18 mouse cellular contexts compared by ENCODE assay signal in genomic region chr1:192849616-192850015, GRCm38 (mm10). TPM values are rescaled to one million over a fixed set of nuclear protein-coding genes. Genes with fewer than 3 reads are reported as not detected.
DNase-seq lines count a peak whose midpoint lies in the region; ATAC-seq and TF ChIP-seq lines count a peak whose summit lies in the region.
"Had no signal": no experiment of that assay in that cellular context is flagged by ENCODE, and none has a peak within 500 bp of the region (broad histone marks: within the 10 kb centered on the region; RNA-seq: fewer than 3 reads in every experiment).

No protein-coding gene starts in this region.

- TF ChIP-seq EP300 in CH12.LX (IDR thresholded peaks at IDR 0.05; ENCODE audit: low read length) = no peak

- WGBS in kidney, embryonic 16.5 days = 40% methylated on average over 5 of the region's 5 CpGs
- WGBS in kidney, adult 2 months = 71% methylated on average over 5 of the region's 5 CpGs
- 34% methylated on average over 5 of the region's 5 CpGs for WGBS in lung, embryonic 16.5 days
- 88% methylated on average over 5 of the region's 5 CpGs for WGBS in forebrain, embryonic 10.5 days

- no peak overlapping the region for H3K27ac ChIP-seq in kidney, embryonic 16.5 days (ENCODE audit: low read length)
- H3K27ac ChIP-seq in kidney, adult 2 months (ENCODE audit: insufficient read depth, low read depth, low read length) = no peak overlapping the region
- H3K27ac ChIP-seq in lung, embryonic 16.5 days (ENCODE audit: low read length) = no peak overlapping the region
- H3K27ac ChIP-seq in CH12.LX (ENCODE audit: insufficient read depth, low read depth) = no peak overlapping the region
- H3K27ac ChIP-seq in forebrain, embryonic 10.5 days = no peak overlapping the region
- H3K27ac ChIP-seq: forebrain, embryonic 13.5 days; hindbrain, embryonic 10.5 days; hindbrain, embryonic 14.5 days had no signal

- no peak for TF ChIP-seq POLR2A in kidney, adult 2 months (IDR thresholded peaks at IDR 0.05; ENCODE audit: low read depth, low read length)
- TF ChIP-seq POLR2A in CH12.LX (IDR thresholded peaks at IDR 0.05; ENCODE audit: low read depth, low read length) = no peak
- no peak for TF ChIP-seq POLR2A in myocyte (IDR thresholded peaks at IDR 0.05; ENCODE audit: insufficient read length, low read depth)

- H3K9me3 ChIP-seq in kidney, embryonic 16.5 days (ENCODE audit: low read length) = no peaks in the 10 kb centered on the region
- H3K9me3 ChIP-seq in lung, embryonic 16.5 days (ENCODE audit: control insufficient read depth, low read length) = no peaks in the 10 kb centered on the region
- no peaks in the 10 kb centered on the region for H3K9me3 ChIP-seq in CH12.LX (replicated peaks; ENCODE audit: low read length)
- no peaks in the 10 kb centered on the region for H3K9me3 ChIP-seq in forebrain, embryonic 10.5 days
- H3K9me3 ChIP-seq: forebrain, embryonic 13.5 days; heart, embryonic 12.5 days had no signal

- no peak overlapping the region for H3K4me3 ChIP-seq in kidney, embryonic 16.5 days (ENCODE audit: low read length)
- H3K4me3 ChIP-seq in kidney, adult 2 months (ENCODE audit: insufficient read depth, low read depth, low read length) = no peak overlapping the region
- no peak overlapping the region for H3K4me3 ChIP-seq in lung, embryonic 16.5 days (ENCODE audit: low read length)
- no peak overlapping the region for H3K4me3 ChIP-seq in CH12.LX (replicated peaks in 1 of 3; ENCODE audit: low read depth in 2 of 3, low read length in 2 of 3, poor library complexity in 1 of 3)
- no peak overlapping the region for H3K4me3 ChIP-seq in myocyte
- no peak overlapping the region for H3K4me3 ChIP-seq in forebrain, embryonic 10.5 days
- H3K4me3 ChIP-seq: forebrain, embryonic 13.5 days; heart, embryonic 12.5 days; hindbrain, embryonic 10.5 days had no signal

- H3ac ChIP-seq in myocyte (ENCODE audit: control insufficient read depth, insufficient read length) = no peak overlapping the region

- no peaks in the 10 kb centered on the region for H3K79me2 ChIP-seq in CH12.LX (replicated peaks; ENCODE audit: control insufficient read depth, extremely low read depth, insufficient read depth, poor library complexity, severe bottlenecking)
- peaks cover 69% of the 10 kb centered on the region for H3K79me2 ChIP-seq in myocyte (ENCODE audit: control insufficient read depth, insufficient read depth)

- no peak for TF ChIP-seq CTCF in kidney, adult 2 months (conservative IDR thresholded peaks at IDR 0.05; ENCODE audit: insufficient read depth, insufficient read length, low read depth, low read length)
- TF ChIP-seq CTCF in CH12.LX (conservative IDR thresholded peaks at IDR 0.05 in 1 of 2, IDR thresholded peaks at IDR 0.05 in 1 of 2; ENCODE audit: low read depth in 2 of 2, low read length in 2 of 2) = no peak

- H3K9ac ChIP-seq in kidney, embryonic 16.5 days (replicated peaks; ENCODE audit: low read length) = no peak overlapping the region
- no peak overlapping the region for H3K9ac ChIP-seq in lung, embryonic 16.5 days (ENCODE audit: low read length)
- H3K9ac ChIP-seq in CH12.LX (ENCODE audit: insufficient read depth, low read depth) = no peak overlapping the region
- H3K9ac ChIP-seq: forebrain, embryonic 13.5 days; forebrain, postnatal 0 days; heart, embryonic 12.5 days; hindbrain, embryonic 14.5 days had no signal

- no peak for DNase-seq in kidney, adult 2 months
- DNase-seq in lung, postnatal 14 days = no peak
- DNase-seq in CH12.LX (ENCODE audit: extremely low read depth) = peak; percentile 7
- no peak for DNase-seq in forebrain, embryonic 10.5 days (ENCODE audit: extremely low spot score, low spot score)
- DNase-seq: adrenal gland, postnatal 14 days; cerebellum, adult 2 months; cerebellum, postnatal 10 days; forebrain, postnatal 0 days; gastrocnemius, postnatal 14 days had no signal

- dilution Hi-C loops in CH12.LX (cut with MboI; ENCODE audit: extremely low pct_ligation_motif_present, extremely low pct_unique_long_range_greater_than_20kb, low sequenced_read_pairs) = no loop called here

- in situ Hi-C loops in CH12.LX (cut with MboI; ENCODE audit: low pct_ligation_motif_present, low pct_unique_long_range_greater_than_20kb, low sequenced_read_pairs) = no loop called here

- peaks cover 36% of the 10 kb centered on the region for H3K36me3 ChIP-seq in kidney, embryonic 16.5 days (ENCODE audit: insufficient read depth, low read length)
- no peaks in the 10 kb centered on the region for H3K36me3 ChIP-seq in kidney, adult 2 months (ENCODE audit: control insufficient read depth, insufficient read depth, low read length)
- peaks cover 21% of the 10 kb centered on the region for H3K36me3 ChIP-seq in lung, embryonic 16.5 days (ENCODE audit: control insufficient read depth, insufficient read depth, low read length)
- H3K36me3 ChIP-seq in CH12.LX (replicated peaks in 1 of 2; ENCODE audit: control insufficient read depth in 1 of 2, insufficient read depth in 1 of 2, low read length in 1 of 2) (no peaks in the 10 kb centered on the region), myocyte (ENCODE audit: control insufficient read depth, insufficient read depth) (peaks cover 39% of the 10 kb centered on the region)
- H3K36me3 ChIP-seq in forebrain, embryonic 10.5 days (replicated peaks) = peaks cover 47% of the 10 kb centered on the region

- H3K27me3 ChIP-seq in kidney, embryonic 16.5 days (ENCODE audit: insufficient read depth, low read length) = peaks cover 9% of the 10 kb centered on the region; the same call in 1 of the 2 replicates
- H3K27me3 ChIP-seq in kidney, adult 2 months (replicated peaks; ENCODE audit: control insufficient read depth, insufficient read depth, low read length) = no peaks in the 10 kb centered on the region
- no peaks in the 10 kb centered on the region for H3K27me3 ChIP-seq in lung, embryonic 16.5 days (ENCODE audit: control insufficient read depth, insufficient read depth, low read depth, low read length)
- H3K27me3 ChIP-seq in CH12.LX (replicated peaks) (peaks cover 12% of the 10 kb centered on the region), myocyte (ENCODE audit: control insufficient read depth, insufficient read depth, insufficient read length) (no peaks in the 10 kb centered on the region)
- peaks cover 77% of the 10 kb centered on the region for H3K27me3 ChIP-seq in forebrain, embryonic 10.5 days (ENCODE audit: poor library complexity, severe bottlenecking)

- H3K4me2 ChIP-seq in kidney, embryonic 16.5 days (replicated peaks; ENCODE audit: low read depth, low read length) = no peak overlapping the region
- no peak overlapping the region for H3K4me2 ChIP-seq in lung, embryonic 16.5 days (ENCODE audit: low read depth, low read length)
- H3K4me2 ChIP-seq in CH12.LX (ENCODE audit: insufficient read depth, low read depth, poor library complexity, severe bottlenecking) (no peak overlapping the region), myocyte (ENCODE audit: low read depth) (peak overlapping the region; percentile 83)
- H3K4me2 ChIP-seq: forebrain, embryonic 13.5 days; heart, embryonic 12.5 days; hindbrain, embryonic 14.5 days had no signal

- no peak for TF ChIP-seq RAD21 in CH12.LX (IDR thresholded peaks at IDR 0.05; ENCODE audit: low read depth, low read length)

- H3K4me1 ChIP-seq in kidney, embryonic 16.5 days (ENCODE audit: insufficient read depth, low read length) = peaks cover 40% of the 10 kb centered on the region
- H3K4me1 ChIP-seq in kidney, adult 2 months (ENCODE audit: control insufficient read depth, insufficient read depth, low read length) = peaks cover 3% of the 10 kb centered on the region
- peaks cover 40% of the 10 kb centered on the region for H3K4me1 ChIP-seq in lung, embryonic 16.5 days (replicated peaks; ENCODE audit: control insufficient read depth, insufficient read depth, low read length)
- H3K4me1 ChIP-seq in CH12.LX (ENCODE audit: control insufficient read depth in 1 of 2, insufficient read depth in 2 of 2) = peaks cover 0 to 33% of the 10 kb centered on the region in 2 experiments; a peak in 2 of 4 replicates
- H3K4me1 ChIP-seq in forebrain, embryonic 10.5 days = peaks cover 54% of the 10 kb centered on the region

- ATAC-seq in kidney, embryonic 16.5 days (ENCODE audit: low FRiP score, low TSS enrichment) = 0 out of 2 replicates have a peak, but pooled peaks have one; percentile 3
- peak; percentile 48 for ATAC-seq in lung, embryonic 16.5 days (ENCODE audit: low read depth)
- ATAC-seq: CD4-positive, CD25-positive, alpha-beta regulatory T cell, adult 4 months; forebrain, embryonic 13.5 days; forebrain, postnatal 0 days had no signal

TF ChIP-seq in CH12.LX, 34 proteins besides CTCF, POLR2A, EP300 and RAD21:
- TF ChIP-seq MEF2A (IDR thresholded peaks at IDR 0.05; ENCODE audit: borderline replicate concordance, low read depth, low read length) = no peak

TF ChIP-seq in myocyte, 11 proteins besides CTCF, POLR2A, EP300 and RAD21:
- TF ChIP-seq TCF12 (IDR thresholded peaks at IDR 0.05; ENCODE audit: insufficient read depth, poor library complexity, severe bottlenecking) = peak; percentile 77
- TF ChIP-seq TCF3 (IDR thresholded peaks at IDR 0.05; ENCODE audit: insufficient read length, low read depth) = no peak
- peak; percentile 53 to 88 (median 79) for TF ChIP-seq MYOD1 (IDR thresholded peaks at IDR 0.05; ENCODE audit: control insufficient read depth in 1 of 3, insufficient read length in 2 of 3, low read depth in 2 of 3)
- peak; percentile 61 for TF ChIP-seq USF1 (IDR thresholded peaks at IDR 0.05; ENCODE audit: low read depth)
- TF ChIP-seq MAX (IDR thresholded peaks at IDR 0.05; ENCODE audit: low read depth) = peak; percentile 1
- peak in 1 of 3 experiments; percentile 63 for TF ChIP-seq MYOG (IDR thresholded peaks at IDR 0.05; ENCODE audit: control insufficient read depth in 1 of 3, insufficient read depth in 1 of 3, insufficient read length in 2 of 3, low read depth in 2 of 3)
- no peak for TF ChIP-seq POLR2AphosphoS2 (IDR thresholded peaks at IDR 0.05; ENCODE audit: insufficient read length, low read depth)
TF ChIP-seq in myocyte: peak in this region for 5.

RNA-seq across cellular contexts. Expression of gene Sertad4, which starts 5.9 kb away (rescaled TPM):
- polyA plus RNA-seq in kidney, embryonic 16.5 days (2015; fragmentation: Nextera tagmentation; extraction: Ambion mirVana) = 10.0 and 20.0 TPM in 2 replicates
- 1.6 and 2.6 TPM in 2 replicates for polyA plus RNA-seq in kidney, adult 2 months (2012; rRNA removed)
- polyA plus RNA-seq in lung, embryonic 16.5 days (2015; fragmentation: Nextera tagmentation; extraction: Ambion mirVana) = 6.1 and 9.4 TPM in 2 replicates
- not detected in 2 replicates for total RNA-seq in CH12.LX (2012; rRNA removed)
- 0.07 TPM in 1 of 2 replicates, not detected in the other for total RNA-seq in CH12.LX (2014; rRNA removed)
- 0.15 and 0.74 TPM in 2 replicates for polyA plus RNA-seq in CH12.LX (2012; ENCODE audit: insufficient read length, low read depth)
- 21.3 TPM for polyA plus RNA-seq in myocyte (2012; fragmentation: generic; extraction: Trizol)
- 13.1 TPM in 2 replicates for polyA plus RNA-seq in forebrain, embryonic 10.5 days (2016; fragmentation: Nextera tagmentation; extraction: Ambion mirVana)
- total RNA-seq: MEL had no signal
- polyA plus RNA-seq: CD4-positive, CD25-positive, alpha-beta regulatory T cell, adult 4 months had no signal
